Mouse (Mus musculus): Measurements from ENCODE around the gene Trim11. TPM values are rescaled to one million over a fixed set of nuclear protein-coding genes. Genes with fewer than 3 reads are reported as not detected.
A peak's percentile ranks its signal among the peaks of the same experiment; 100 is the strongest.

Gene Trim11
- polyA plus RNA-seq, 1 experiment from 2014 or later, result 17.5 TPM

DNA sequence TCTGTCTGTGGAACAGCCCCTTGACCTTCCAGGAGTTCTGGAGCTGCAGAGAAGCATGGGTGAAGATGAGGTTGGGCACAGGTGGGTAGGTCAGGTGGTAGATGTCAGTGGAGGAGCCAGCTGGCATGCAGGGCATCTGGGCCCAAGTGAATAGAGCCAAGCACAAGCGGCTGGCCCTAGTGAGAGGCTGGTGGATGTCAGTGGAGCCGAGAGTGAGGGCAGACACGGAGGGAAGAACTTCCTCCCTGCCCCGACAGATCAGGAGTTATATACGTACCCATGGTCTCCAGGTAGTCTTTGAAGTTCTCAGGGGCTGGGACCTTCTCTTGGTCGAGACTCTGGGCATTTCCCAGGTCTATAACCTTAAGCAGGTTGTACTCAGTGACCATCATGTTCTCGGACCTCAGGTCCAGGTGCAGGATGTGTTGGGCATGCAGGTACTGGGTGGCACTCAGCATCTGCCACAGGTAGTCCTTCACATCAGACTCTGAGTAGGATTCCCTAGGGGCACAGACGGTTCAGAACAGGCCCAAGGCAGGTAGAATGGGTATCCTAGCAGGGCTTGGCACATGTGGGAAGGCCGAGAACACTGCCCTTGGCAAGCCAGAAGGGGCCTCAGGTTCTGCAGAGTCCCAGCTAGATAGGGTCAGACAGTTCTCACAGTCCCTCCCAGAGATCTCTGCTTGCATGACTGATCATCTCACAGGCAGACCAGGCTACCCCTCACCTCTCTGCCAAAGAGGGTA is 17.3 kb downstream of the Trim11 start:
- H3K9me3 ChIP-seq (ENCODE audit: control insufficient read depth, low read length), result no peaks in the 10 kb centered on the region
- no peak overlapping the region for H3K4me3 ChIP-seq (ENCODE audit: low read length)
- no peak for ATAC-seq
- H3K27ac ChIP-seq (ENCODE audit: low read length), result no peak overlapping the region
- H3K9ac ChIP-seq (ENCODE audit: low read depth, low read length), result no peak overlapping the region
- WGBS, result 83% methylated on average over 9 of the region's 9 CpGs
- H3K4me2 ChIP-seq (ENCODE audit: low read depth, low read length), result peak overlapping the region; percentile 66
- H3K4me1 ChIP-seq (ENCODE audit: control insufficient read depth, insufficient read depth, low read length), result peaks cover 4% of the 10 kb centered on the region; the same call in 1 of the 2 replicates
- H3K27me3 ChIP-seq (replicated peaks; ENCODE audit: control insufficient read depth, insufficient read depth, low read length), result no peaks in the 10 kb centered on the region
- H3K36me3 ChIP-seq (ENCODE audit: control insufficient read depth, insufficient read depth, low read length), result peaks cover 6% of the 10 kb centered on the region; the same call in 1 of the 2 replicates

GRCm38 (mm10) chr11:58995807-58996370 is 18.0 kb downstream of the Trim11 start:
- Histone ChIP-seq H3K9me3 (ENCODE audit: control insufficient read depth, low read length) (no peaks in the 10 kb centered on the region), H3K36me3 (ENCODE audit: control insufficient read depth, insufficient read depth, low read length) (no peaks in the 10 kb centered on the region), H3K9ac (ENCODE audit: low read depth, low read length) (no peak overlapping the region), H3K4me2 (ENCODE audit: low read depth, low read length) (no peak overlapping the region), H3K4me3 (ENCODE audit: low read length) (no peak overlapping the region), H3K27ac (ENCODE audit: low read length) (no peak overlapping the region), H3K4me1 (ENCODE audit: control insufficient read depth, insufficient read depth, low read length) (peaks cover 4% of the 10 kb centered on the region; the same call in 1 of the 2 replicates), H3K27me3 (replicated peaks; ENCODE audit: control insufficient read depth, insufficient read depth, low read length) (no peaks in the 10 kb centered on the region)
- ATAC-seq, result no peak
- WGBS, result 51% methylated on average over 12 of the region's 12 CpGs

DNA sequence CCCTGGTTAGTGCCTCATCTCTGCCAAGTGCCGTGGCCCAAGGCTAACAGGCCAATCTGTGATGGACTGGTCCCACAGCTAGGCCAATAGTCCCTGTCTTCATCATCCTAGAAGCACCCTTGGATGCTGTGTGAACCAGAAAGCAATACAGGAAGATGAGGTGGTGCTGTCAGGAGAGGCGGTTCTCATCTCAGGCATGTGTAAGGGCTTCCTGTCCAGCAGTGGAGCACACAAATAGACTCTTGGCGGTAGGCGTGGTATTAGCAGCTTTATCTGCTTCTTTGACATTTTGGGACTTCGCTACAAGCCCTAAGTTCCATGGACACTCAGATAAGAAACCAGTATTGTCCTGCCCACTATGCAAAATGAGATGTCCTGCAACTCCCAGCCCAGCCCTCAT is 19.6 kb downstream of the Trim11 start:
- 81% methylated on average over 5 of the region's 5 CpGs for WGBS
- no peak overlapping the region for H3K27ac ChIP-seq (ENCODE audit: low read length)
- peaks cover 4% of the 10 kb centered on the region; the same call in 1 of the 2 replicates for H3K4me1 ChIP-seq (ENCODE audit: control insufficient read depth, insufficient read depth, low read length)
- no peaks in the 10 kb centered on the region for H3K36me3 ChIP-seq (ENCODE audit: control insufficient read depth, insufficient read depth, low read length)
- no peaks in the 10 kb centered on the region for H3K9me3 ChIP-seq (ENCODE audit: control insufficient read depth, low read length)
- ATAC-seq, result no peak
- no peak overlapping the region for H3K9ac ChIP-seq (ENCODE audit: low read depth, low read length)
- H3K27me3 ChIP-seq (replicated peaks; ENCODE audit: control insufficient read depth, insufficient read depth, low read length), result no peaks in the 10 kb centered on the region
- H3K4me2 ChIP-seq (ENCODE audit: low read depth, low read length), result no peak overlapping the region
- no peak overlapping the region for H3K4me3 ChIP-seq (ENCODE audit: low read length)

- H3K9me3 ChIP-seq (ENCODE audit: control insufficient read depth, low read length), result no peaks in the 10 kb centered on the region
- ATAC-seq, result peak; percentile 55
- 40% methylated on average over 11 of the region's 11 CpGs for WGBS
- H3K4me1 ChIP-seq (ENCODE audit: control insufficient read depth, insufficient read depth, low read length), result peaks cover 4% of the 10 kb centered on the region; the same call in 1 of the 2 replicates
- H3K27me3 ChIP-seq (replicated peaks; ENCODE audit: control insufficient read depth, insufficient read depth, low read length), result no peaks in the 10 kb centered on the region
- no peak overlapping the region for H3K27ac ChIP-seq (ENCODE audit: low read length)
- no peaks in the 10 kb centered on the region for H3K36me3 ChIP-seq (ENCODE audit: control insufficient read depth, insufficient read depth, low read length)
- H3K9ac ChIP-seq (ENCODE audit: low read depth, low read length), result no peak overlapping the region
- H3K4me3 ChIP-seq (ENCODE audit: low read length), result no peak overlapping the region
- no peak overlapping the region for H3K4me2 ChIP-seq (ENCODE audit: low read depth, low read length)
Observed at GRCm38 (mm10) chr11:58999158-58999557, 21.3 kb downstream of the Trim11 start.

DNA sequence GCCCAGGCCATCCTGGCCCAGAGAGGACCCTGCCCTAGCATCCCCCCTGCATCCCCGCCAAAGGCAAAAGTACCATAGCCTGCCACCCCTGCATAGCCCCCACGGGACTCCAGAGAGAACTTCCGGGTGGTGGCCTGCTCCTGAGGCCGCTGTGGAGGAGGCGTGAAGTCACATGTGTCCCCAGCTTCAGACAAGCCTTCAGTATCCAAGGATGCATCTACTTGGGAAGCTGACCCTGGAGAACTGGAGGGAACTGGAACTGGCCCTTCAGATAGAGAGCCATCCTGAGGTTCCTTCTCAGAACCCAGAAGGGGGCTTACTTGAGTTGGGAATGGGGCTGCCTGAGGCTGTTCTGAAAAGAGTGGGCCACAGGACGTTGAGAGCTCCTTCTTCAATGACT is 21.9 kb downstream of the Trim11 start:
- Histone ChIP-seq H3K36me3 (ENCODE audit: control insufficient read depth, insufficient read depth, low read length) (no peaks in the 10 kb centered on the region), H3K27me3 (replicated peaks; ENCODE audit: control insufficient read depth, insufficient read depth, low read length) (no peaks in the 10 kb centered on the region), H3K27ac (ENCODE audit: low read length) (no peak overlapping the region), H3K4me3 (ENCODE audit: low read length) (no peak overlapping the region), H3K9me3 (ENCODE audit: control insufficient read depth, low read length) (no peaks in the 10 kb centered on the region), H3K9ac (ENCODE audit: low read depth, low read length) (no peak overlapping the region), H3K4me1 (ENCODE audit: control insufficient read depth, insufficient read depth, low read length) (peaks cover 1% of the 10 kb centered on the region; the same call in 1 of the 2 replicates), H3K4me2 (ENCODE audit: low read depth, low read length) (no peak overlapping the region)
- no peak for ATAC-seq
- 75% methylated on average over 6 of the region's 6 CpGs for WGBS

- no peak for ATAC-seq
- no peaks in the 10 kb centered on the region; the same call in 1 of the 2 replicates for H3K4me1 ChIP-seq (ENCODE audit: control insufficient read depth, insufficient read depth, low read length)
- WGBS, result 91% methylated on average over 21 of the region's 21 CpGs
Observed at GRCm38 (mm10) chr11:59000635-59001034, 22.7 kb downstream of the Trim11 start.

DNA sequence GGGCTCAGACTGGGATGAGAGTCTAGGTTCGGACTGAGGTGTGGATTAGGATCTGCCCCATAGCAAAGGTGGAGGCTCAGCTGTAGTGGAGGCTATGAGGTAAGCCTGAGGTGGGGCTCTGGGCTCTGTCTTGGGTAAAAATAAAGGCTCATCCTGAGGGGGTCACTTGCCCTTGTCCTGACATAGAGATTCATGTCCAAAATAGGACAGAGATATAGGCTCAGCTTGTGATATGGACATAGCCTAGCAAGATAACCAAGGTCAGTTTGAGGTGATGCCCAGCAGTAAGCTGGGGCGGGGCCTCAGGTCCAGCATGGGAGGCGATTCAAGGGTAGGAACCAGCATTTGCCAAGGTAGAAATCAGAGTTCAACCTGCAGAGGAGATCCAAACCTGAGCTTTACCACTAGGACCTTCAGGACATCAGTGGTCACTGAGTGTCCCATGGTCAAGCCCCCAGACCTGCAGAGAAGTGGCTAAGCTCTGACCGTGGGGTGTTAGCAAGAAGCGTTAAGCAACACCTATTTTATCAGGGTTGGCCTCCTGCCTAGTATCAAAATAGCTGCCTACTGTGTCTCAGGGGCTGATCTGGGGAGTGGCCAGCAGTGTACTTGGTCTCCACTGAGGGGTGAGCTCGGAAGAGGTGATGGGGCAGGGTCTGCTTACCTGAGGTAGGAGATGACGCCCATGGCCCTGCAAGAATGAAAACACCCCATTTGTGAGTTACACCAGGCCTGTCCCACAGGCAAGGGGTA is 24.6 kb downstream of the Trim11 start:
- Histone ChIP-seq H3K27ac (ENCODE audit: low read length) (no peak overlapping the region), H3K9ac (ENCODE audit: low read depth, low read length) (no peak overlapping the region), H3K4me2 (ENCODE audit: low read depth, low read length) (no peak overlapping the region), H3K4me1 (ENCODE audit: control insufficient read depth, insufficient read depth, low read length) (no peaks in the 10 kb centered on the region; the same call in 1 of the 2 replicates), H3K36me3 (ENCODE audit: control insufficient read depth, insufficient read depth, low read length) (no peaks in the 10 kb centered on the region), H3K27me3 (replicated peaks; ENCODE audit: control insufficient read depth, insufficient read depth, low read length) (no peaks in the 10 kb centered on the region), H3K4me3 (ENCODE audit: low read length) (no peak overlapping the region), H3K9me3 (ENCODE audit: control insufficient read depth, low read length) (no peaks in the 10 kb centered on the region)
- ATAC-seq, result no peak
- WGBS, result 75% methylated on average over 7 of the region's 7 CpGs

More at GRCm38 (mm10) chr11:59000635-59001034, 22.7 kb downstream of the Trim11 start:
- Histone ChIP-seq H3K27ac (ENCODE audit: low read length) (no peak overlapping the region), H3K27me3 (replicated peaks; ENCODE audit: control insufficient read depth, insufficient read depth, low read length) (no peaks in the 10 kb centered on the region), H3K4me3 (ENCODE audit: low read length) (no peak overlapping the region), H3K36me3 (ENCODE audit: control insufficient read depth, insufficient read depth, low read length) (no peaks in the 10 kb centered on the region), H3K4me2 (ENCODE audit: low read depth, low read length) (no peak overlapping the region), H3K9me3 (ENCODE audit: control insufficient read depth, low read length) (no peaks in the 10 kb centered on the region), H3K9ac (ENCODE audit: low read depth, low read length) (no peak overlapping the region)

GRCm38 (mm10) chr11:59015052-59015451 is 37.2 kb downstream of the Trim11 start:
- no peaks in the 10 kb centered on the region for H3K9me3 ChIP-seq (ENCODE audit: control insufficient read depth, low read length)
- H3K4me3 ChIP-seq (ENCODE audit: low read length), result no peak overlapping the region
- H3K9ac ChIP-seq (ENCODE audit: low read depth, low read length), result no peak overlapping the region
- no peak overlapping the region for H3K4me2 ChIP-seq (ENCODE audit: low read depth, low read length)
- no peaks in the 10 kb centered on the region for H3K4me1 ChIP-seq (ENCODE audit: control insufficient read depth, insufficient read depth, low read length)
- no peaks in the 10 kb centered on the region for H3K27me3 ChIP-seq (replicated peaks; ENCODE audit: control insufficient read depth, insufficient read depth, low read length)
- ATAC-seq, result no peak
- H3K36me3 ChIP-seq (ENCODE audit: control insufficient read depth, insufficient read depth, low read length), result no peaks in the 10 kb centered on the region
- 31% methylated on average over 9 of the region's 9 CpGs for WGBS
- no peak overlapping the region for H3K27ac ChIP-seq (ENCODE audit: low read length)

DNA sequence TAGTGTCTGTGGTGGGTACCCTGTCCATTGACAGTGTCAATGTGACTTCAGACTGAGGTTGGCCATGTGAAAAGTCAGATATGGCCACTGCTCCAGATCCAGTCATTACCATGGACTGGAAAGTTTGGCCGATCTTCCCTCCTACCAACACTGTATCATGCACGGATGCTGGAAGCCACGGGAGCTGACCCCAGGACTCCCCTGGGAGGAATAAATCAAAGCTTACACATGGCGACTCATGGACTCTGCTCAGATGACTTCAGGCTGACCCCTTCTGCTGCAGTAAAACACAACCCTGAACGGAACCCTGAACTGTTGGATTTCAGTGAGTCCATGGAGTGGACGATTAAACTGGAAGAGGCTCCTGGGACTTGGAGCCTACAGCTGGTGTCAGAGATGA is 48.5 kb downstream of the Trim11 start:
- ATAC-seq, result no peak
- H3K4me2 ChIP-seq (ENCODE audit: low read depth, low read length), result no peak overlapping the region
- H3K4me1 ChIP-seq (ENCODE audit: control insufficient read depth, insufficient read depth, low read length), result 0 out of 2 replicates have a peak, but pooled peaks cover 2% of the 10 kb centered on the region
- WGBS, result 63% methylated on average over 6 of the region's 6 CpGs
- H3K27ac ChIP-seq (ENCODE audit: low read length), result no peak overlapping the region
- H3K36me3 ChIP-seq (ENCODE audit: control insufficient read depth, insufficient read depth, low read length), result no peaks in the 10 kb centered on the region
- no peaks in the 10 kb centered on the region; the same call in 1 of the 2 replicates for H3K27me3 ChIP-seq (replicated peaks; ENCODE audit: control insufficient read depth, insufficient read depth, low read length)
- no peak overlapping the region for H3K9ac ChIP-seq (ENCODE audit: low read depth, low read length)
- H3K4me3 ChIP-seq (ENCODE audit: low read length), result no peak overlapping the region
- H3K9me3 ChIP-seq (ENCODE audit: control insufficient read depth, low read length), result no peaks in the 10 kb centered on the region
